Mouse (Mus musculus) activated CD4-positive, CD25-positive, alpha-beta regulatory T cell, adult 4 months (primary cell): Measurements from ENCODE around the gene Gck. TPM values are rescaled to one million over a fixed set of nuclear protein-coding genes. Genes with fewer than 3 reads are reported as not detected.
"Not testable (repeated sequence)": the region's sequence is repeated elsewhere in the genome, so short reads cannot be mapped to it uniquely, and the experiment has no call there.

ENCODE experiments used
- ATAC-seq: one replicate; pipeline ENCODE4 v1.8.0; 2017
- polyA plus RNA-seq, 2 experiments: library from polyadenylated mRNA; unstranded; fragments of 100-300 nt; shearing (Covaris generic); gene quantifications; one replicate each; pipeline ENCODE4 v1.2.1; 2017

Gck gene
- polyA plus RNA-seq, 2 experiments from 2014 or later, result not detected

GRCm38 (mm10) chr11:5954435-5954834 lies 4.6 kb upstream of the Gck start:
- ATAC-seq, result no peak

DNA sequence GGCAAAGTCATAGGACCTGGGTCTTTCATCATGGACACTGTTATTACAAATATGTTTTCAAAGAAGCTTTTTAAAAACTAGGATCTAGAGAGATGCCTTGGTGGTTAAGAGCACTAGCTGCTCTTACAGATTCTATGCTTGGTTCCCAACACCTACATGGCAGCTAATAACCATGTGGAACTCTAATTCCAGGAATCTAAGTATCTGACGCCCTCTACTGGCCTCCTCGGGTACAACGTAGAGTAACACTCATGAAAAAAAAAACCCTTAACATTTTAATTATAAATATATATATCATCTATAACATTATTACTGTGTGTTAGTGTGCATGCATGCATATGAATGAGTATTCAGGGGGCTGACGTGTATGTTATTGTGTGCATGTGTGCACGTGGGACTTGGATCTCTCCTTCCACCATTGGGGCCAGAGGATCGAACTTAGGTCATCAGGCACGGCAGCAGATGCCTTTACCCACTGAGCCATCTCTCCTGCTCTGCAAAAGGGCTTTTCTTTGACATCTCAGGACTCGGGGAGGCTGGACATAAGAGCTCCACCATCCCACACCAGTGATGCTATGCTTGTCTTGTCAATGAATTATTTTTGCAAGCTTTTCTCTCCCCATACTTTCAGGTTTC lies 3.4 kb upstream of the Gck start:
- ATAC-seq, result no peak

DNA sequence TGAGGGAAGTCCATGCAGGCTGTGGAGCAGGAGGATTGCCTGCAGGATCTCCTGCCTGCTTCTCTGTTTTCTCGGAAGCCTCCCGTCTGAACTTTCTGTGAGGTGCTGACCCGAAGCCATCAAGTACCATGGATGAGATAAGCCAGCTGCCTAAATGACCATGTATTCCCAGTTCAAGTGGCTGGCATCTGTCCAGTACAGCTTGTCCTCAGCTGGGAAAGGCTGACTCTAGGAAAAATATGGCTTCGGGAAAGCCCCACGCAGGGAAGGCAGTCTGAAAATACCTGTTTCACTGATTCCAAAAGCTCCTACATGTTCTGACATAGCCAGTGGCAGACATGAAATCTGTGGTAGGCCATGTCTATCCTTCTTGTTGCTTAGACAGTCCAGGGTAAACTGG lies 2.6 kb upstream of the Gck start:
- no peak for ATAC-seq

DNA sequence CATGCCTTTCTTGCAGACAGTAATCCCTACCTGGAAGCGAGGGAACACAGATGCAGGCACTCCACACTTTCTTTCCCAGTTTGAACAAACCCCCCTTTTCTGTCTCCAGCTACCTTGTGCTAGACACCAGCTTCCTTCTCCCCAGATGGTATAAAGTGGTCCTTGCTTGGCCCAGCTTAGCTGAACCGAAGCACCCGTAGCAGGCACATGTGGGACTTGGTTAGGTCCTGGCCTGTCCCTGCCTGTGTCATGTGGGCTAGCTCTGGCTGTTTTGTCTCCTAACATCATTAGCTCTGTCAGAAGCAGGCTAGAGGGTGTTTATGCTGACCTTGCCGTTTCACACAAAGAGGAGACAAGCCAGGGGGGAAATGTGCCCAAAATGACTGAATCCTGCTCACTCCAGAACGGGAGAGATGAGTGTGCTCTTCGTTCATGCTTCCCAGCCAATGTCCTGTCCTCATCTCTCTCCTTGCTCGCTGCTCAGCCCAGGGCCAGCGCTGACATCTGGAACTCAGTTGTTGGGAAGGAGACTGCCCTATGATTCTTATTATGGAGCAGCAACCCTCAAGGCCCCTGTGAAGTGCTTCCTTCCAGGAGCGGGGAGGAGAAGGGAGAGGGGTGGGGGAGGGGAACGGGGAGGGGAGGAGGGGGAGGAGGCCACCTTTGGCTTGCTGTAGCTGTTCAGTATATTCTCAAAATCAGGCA lies 1.2 kb downstream of the Gck start:
- ATAC-seq, result no peak

DNA sequence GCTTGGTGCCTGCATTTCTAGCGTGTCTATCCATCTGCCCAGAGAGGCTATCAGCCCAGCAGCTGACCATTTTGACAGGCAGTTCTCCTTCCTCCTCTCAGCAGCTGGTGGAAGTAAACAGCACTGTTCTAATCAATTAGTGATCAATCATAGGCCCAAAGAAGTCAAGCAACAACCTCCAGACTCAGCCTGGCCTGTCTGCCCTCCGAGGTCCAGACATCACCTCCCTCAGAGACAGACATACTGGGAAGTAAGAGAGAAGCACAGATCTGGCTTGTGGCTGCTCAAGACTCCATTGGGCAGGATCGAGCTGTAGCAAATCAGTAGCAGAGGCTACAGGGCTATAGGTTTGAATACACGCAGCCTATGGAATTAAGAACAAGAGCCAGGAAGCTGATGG lies 2.1 kb downstream of the Gck start:
- ATAC-seq, result no peak

GRCm38 (mm10) chr11:5945096-5945495 lies 4.8 kb downstream of the Gck start:
- no peak for ATAC-seq

DNA sequence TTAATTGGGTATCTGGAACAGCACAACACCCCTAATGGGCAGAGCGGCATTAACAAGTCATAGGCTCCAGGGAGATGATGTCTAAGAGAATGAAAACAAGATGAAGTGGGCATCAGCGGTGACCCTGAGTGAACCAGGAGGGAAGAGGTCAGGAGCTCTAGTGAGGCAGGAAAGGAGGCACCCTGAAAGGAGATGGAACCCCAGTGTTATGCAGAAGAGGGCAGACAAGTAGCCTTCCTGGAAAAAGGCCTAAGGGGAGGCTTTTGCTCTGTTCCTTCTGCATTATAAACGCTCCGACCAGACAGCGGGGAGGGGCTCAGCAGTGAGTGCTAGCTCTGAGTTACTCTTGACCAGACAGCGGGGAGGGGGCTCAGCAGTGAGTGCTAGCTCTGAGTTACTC lies 6.9 kb downstream of the Gck start:
- ATAC-seq, result no peak

DNA sequence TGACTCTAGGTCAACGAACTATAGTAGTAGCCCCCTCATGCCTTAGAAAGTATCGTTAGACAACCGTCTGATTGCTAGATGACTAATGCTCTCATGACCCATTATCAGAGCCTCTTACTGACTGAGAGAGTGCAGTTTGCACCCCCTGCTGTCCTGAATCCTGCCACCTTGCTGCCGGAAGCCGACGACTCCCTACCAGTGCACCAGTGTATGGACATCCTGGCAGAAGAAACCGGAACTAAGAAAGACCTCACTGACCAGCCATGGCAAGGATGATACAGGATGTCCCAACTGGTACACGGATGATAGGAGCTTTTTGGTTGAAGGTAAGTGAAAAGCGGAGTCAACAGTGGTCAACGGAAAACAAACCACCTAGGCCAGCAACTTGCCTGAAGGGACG lies 15.3 kb downstream of the Gck start:
- not testable (repeated sequence) for ATAC-seq

GRCm38 (mm10) chr11:5931947-5932346 lies 17.9 kb downstream of the Gck start:
- not testable (repeated sequence) for ATAC-seq

GRCm38 (mm10) chr11:5930578-5930977 lies 19.3 kb downstream of the Gck start:
- ATAC-seq, result no peak

DNA sequence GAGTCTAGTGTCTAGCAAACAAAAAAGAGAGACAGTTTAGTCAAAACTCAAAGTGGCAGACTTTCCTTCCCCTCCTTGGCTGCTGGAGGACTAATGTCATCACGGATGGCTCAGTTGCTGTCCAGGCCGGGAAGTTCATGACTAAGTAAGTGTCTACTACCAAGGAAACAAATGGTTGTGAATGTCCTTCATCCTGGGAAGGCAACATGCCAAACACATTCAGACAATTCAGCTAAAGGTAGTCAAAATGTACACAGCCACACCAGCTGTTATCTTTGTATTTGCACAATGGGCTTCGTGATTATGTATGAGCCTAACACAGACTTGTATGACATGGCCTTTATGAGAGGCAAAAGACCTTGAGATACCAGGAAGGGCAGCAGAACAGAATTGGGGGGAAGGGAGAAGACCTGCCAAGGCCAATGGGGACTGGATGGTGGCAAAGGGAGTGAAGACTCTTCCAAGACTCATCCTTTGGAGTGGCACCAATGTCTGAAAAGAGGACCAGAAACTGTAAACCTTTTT lies 23.1 kb downstream of the Gck start:
- ATAC-seq, result no peak

- ATAC-seq, result no peak
Measured at GRCm38 (mm10) chr11:5924699-5925098, 25.2 kb downstream of the Gck start.

GRCm38 (mm10) chr11:5920323-5920960 lies 29.4 kb downstream of the Gck start:
- no peak for ATAC-seq

- no peak for ATAC-seq
Measured at GRCm38 (mm10) chr11:5919606-5920005, 30.3 kb downstream of the Gck start.

DNA sequence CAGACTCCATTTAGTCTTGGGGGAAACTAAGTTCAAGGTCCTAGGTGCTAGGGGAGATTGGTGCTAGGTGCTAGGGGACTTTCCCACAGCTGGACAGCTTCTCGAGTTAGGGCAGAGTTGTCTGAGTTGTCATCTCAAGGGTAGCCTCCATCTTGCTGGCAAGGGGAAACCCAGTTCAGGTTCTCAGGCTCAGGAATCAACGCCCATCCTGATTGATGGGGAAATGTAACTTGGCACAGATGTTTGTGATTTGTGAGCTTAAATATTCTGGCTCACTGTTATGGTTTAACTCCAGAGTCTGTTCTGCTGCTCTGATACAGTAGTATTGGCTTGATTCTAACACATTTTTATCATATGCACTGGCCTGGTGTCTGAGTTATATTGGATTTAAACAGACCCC lies 31.8 kb downstream of the Gck start:
- ATAC-seq, result no peak

DNA sequence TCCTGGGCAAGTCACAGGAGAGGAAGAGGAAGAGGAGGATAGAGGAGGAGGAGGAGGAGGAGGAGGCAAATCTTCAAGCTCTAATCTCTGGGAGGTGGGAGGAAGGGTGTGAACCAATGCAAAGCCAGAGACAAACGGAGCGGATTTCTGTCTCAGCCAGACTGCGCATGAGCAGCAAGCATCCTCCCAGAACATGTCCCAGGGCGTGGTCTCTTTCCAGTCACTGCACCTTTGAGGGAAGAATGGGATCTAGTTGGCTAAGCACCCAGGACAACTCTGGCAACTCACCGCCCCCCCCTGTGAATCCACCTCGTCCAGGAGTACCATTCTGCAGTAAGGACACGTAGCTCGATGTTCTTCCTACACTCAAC lies 33.7 kb downstream of the Gck start:
- no peak for ATAC-seq

- no peak for ATAC-seq
Measured at GRCm38 (mm10) chr11:5915429-5916177, 34.3 kb downstream of the Gck start.

DNA sequence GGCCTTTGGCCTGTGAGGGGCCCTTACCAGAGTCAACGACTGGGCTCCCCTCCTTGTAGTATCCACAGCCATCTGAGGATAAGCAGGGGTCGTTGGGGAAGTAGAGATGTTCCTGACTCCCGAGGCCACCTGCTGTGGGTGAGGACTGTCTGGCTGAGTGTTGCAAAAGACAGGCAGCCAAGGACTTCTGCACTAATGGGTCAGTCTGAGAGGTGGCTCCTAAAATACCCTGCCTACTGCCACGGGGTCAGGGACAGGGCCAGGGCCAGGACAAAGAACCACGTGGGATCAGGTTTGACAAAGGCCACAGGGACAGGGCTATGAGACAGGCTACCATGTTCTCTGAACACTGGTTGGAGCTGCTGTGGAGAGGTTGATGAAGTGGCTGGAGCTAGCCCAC lies 34.9 kb downstream of the Gck start:
- ATAC-seq, result no peak

DNA sequence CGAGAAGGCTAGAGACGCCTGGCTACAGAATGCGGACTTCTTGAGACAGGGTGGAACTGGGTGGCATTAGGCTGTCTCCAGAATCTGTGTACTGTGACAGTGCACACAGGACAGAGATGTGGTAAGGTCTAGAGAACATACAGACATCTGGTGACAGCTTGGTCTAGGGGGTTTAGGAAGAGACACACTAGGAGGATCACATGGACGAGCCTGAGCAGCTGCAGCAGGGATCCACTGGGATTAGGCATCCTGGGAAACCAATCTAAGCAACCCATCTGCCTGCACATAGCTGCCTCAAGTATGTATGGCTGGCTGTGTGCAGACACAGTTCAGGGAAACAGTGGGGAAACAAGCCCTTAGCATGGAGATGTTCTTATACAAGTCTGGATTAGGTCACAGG lies 35.9 kb downstream of the Gck start:
- no peak for ATAC-seq

- ATAC-seq, result no peak
Measured at GRCm38 (mm10) chr11:5913256-5913655, 36.6 kb downstream of the Gck start.

DNA sequence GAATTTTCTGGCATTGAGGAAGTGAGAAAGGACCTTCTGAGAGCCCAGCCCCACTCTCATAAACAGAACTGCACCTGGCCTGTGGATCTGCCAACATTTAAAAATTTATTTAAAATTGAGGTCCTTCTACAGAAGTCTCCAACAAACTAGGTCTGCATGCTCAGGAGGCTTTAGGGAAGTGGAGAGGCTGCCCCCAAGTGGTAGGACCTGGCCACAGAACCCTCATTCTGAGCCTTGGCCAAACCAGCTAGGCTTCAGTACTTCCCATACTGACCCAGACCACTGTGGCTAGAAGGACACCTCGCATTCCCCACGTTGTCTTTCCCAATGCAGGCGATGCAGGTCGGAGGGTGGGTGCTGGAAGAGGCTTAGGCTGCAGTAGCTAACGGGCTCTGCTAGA lies 37.2 kb downstream of the Gck start:
- no peak for ATAC-seq

DNA sequence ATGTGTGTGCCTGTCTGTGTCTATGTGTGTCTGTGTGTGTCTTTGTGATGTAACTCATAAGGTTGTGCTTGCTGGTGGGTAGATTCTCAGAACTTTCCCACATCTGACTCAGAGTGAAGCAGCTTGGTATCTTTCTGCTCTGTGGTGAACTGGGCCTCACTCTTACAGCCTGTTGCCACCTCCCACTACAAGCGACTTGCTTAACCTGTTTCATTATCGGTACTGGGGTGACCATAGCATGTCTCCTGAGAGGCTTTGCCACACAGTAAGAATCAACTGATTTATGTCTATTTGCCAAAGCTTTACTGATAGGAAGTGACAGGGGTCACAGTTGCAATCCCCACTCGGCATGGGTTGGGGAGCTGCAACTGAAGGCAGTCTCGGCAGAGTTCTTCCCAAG lies 41.2 kb downstream of the Gck start:
- no peak for ATAC-seq

GRCm38 (mm10) chr11:5907096-5907495 lies 42.8 kb downstream of the Gck start:
- ATAC-seq, result no peak
